In the genomic region with DNA sequence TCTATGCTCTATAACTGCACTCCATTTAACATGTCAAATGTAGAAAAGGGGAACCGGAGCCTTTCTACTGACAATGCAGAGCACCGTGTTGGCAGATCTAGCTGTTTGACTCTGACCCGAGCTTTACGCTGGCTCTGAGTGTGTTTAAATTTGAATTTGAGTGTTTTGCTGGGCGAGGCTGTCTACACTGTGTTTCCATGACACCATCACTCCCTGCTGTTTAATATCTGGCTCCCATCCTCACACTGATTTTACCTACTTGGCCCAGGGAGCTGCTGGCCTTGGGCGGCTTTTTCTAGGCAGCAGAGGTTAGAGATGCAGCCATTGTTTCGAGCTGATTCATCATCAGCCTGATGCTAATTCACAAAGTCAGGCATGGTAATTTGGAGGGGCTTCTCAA, we compare ENCODE assay signal across 8 mouse cellular contexts.
DNase-seq lines count a peak whose midpoint lies in the region; ATAC-seq lines count a peak whose summit lies in the region.

No protein-coding gene starts in this region.

- H3K9ac ChIP-seq in embryonic facial prominence, embryonic 12.5 days: no peak overlapping the region

- H3K27me3 ChIP-seq in embryonic facial prominence, embryonic 12.5 days: no peaks in the 10 kb centered on the region

- H3K27ac ChIP-seq in embryonic facial prominence, embryonic 12.5 days: peak overlapping the region; percentile 83

- ATAC-seq in embryonic facial prominence, embryonic 12.5 days (ENCODE audit: insufficient number of reproducible peaks, insufficient read depth, low FRiP score, low TSS enrichment): no peak
- no peak for ATAC-seq in megakaryocyte-erythroid progenitor cell, adult 5-6 weeks (replicated peaks; ENCODE audit: low FRiP score, low TSS enrichment, poor library complexity, severe bottlenecking)

- peaks cover 27% of the 10 kb centered on the region for H3K4me1 ChIP-seq in embryonic facial prominence, embryonic 12.5 days

- no peaks in the 10 kb centered on the region for H3K36me3 ChIP-seq in embryonic facial prominence, embryonic 12.5 days

- H3K4me2 ChIP-seq in embryonic facial prominence, embryonic 12.5 days (replicated peaks): no peak overlapping the region

- 60% methylated on average over 7 of the region's 7 CpGs for WGBS in embryonic facial prominence, embryonic 12.5 days

- H3K9me3 ChIP-seq in embryonic facial prominence, embryonic 12.5 days: no peaks in the 10 kb centered on the region

- DNase-seq in adrenal gland, postnatal 10 days: peak; percentile 30
- DNase-seq in adrenal gland, postnatal 25 days: no peak
- peak; percentile 48 for DNase-seq in 3T3-L1 (ENCODE audit: low read depth, low spot score)
- DNase-seq in lung, postnatal 36 days: peak; percentile 46
- DNase-seq in right cerebral cortex, postnatal 36 days (ENCODE audit: low spot score in 2 of 2): no peak
- DNase-seq in thymus, adult 18-20 months: no peak

- no peak overlapping the region for H3K4me3 ChIP-seq in embryonic facial prominence, embryonic 12.5 days

Comparison
In these comparisons a context has a peak if more than half of its experiments do, and no peak if none do; other contexts are left out.
1. DNase-seq: peak in adrenal gland, postnatal 10 days (single experiment), 3T3-L1 (single experiment) and lung, postnatal 36 days (single experiment); none in adrenal gland, postnatal 25 days (single experiment), right cerebral cortex, postnatal 36 days (0 of 2) and thymus, adult 18-20 months (0 of 2).